Mouse (Mus musculus): Measurements from ENCODE around the gene Fam53b. TPM values are rescaled to one million over a fixed set of nuclear protein-coding genes. Genes with fewer than 3 reads are reported as not detected.

The Fam53b gene
- polyA plus RNA-seq, 1 experiment from 2014 or later = 13.6 TPM

DNA sequence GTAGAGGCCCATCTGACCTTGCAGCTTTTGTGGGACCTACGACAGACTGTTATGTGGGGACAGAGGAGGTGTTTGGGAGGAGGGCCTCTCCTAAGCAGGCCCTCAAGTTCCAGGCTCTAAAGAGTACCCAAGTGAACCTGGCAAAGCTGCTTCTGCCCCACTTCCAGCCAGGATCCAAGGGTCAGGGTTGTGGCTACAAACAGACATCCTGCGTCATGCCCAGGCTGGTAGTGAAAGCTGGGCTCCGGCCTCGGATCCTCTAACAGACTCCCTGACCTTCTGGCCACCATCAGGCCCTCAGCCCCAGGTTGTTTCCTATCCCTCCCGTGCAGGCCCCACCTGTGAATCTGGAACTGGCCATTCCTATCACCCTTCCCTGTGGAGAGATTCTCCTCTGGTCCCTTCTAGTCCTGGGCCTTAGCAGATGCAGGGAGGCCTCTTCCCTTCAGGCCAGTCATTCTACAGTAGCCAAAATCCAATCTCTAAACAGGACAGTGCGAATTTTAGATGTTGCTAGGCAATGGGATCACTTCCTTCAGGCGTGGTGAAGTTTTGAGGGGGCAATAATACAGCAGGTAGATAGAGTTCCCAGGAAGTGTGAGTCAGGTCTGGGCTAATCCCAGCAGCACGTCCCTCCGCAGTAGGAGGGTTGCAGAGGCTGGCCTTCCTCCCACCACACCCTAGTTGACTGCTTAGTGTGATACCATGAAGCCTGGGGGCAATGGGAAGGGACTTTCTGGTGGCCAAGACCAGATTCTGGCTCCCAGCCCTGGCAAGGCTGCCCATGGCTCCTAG lies 110.0 kb downstream of the Fam53b start:
- Histone ChIP-seq H3K9ac (ENCODE audit: low read depth, low read length) (no peak overlapping the region), H3K36me3 (ENCODE audit: control insufficient read depth, insufficient read depth, low read length) (no peaks in the 10 kb centered on the region), H3K4me2 (ENCODE audit: low read length) (no peak overlapping the region), H3K27ac (ENCODE audit: low read length) (no peak overlapping the region), H3K4me3 (ENCODE audit: low read depth, low read length) (no peak overlapping the region), H3K9me3 (replicated peaks; ENCODE audit: control insufficient read depth, low read length, poor library complexity, severe bottlenecking) (no peaks in the 10 kb centered on the region), H3K27me3 (ENCODE audit: control insufficient read depth, insufficient read depth, low read depth, low read length) (no peaks in the 10 kb centered on the region), H3K4me1 (ENCODE audit: control insufficient read depth, insufficient read depth, low read length) (no peaks in the 10 kb centered on the region)
- ATAC-seq = no peak
- whole genome bisulfite sequencing = 83% methylated on average over 9 of the region's 9 CpGs

DNA sequence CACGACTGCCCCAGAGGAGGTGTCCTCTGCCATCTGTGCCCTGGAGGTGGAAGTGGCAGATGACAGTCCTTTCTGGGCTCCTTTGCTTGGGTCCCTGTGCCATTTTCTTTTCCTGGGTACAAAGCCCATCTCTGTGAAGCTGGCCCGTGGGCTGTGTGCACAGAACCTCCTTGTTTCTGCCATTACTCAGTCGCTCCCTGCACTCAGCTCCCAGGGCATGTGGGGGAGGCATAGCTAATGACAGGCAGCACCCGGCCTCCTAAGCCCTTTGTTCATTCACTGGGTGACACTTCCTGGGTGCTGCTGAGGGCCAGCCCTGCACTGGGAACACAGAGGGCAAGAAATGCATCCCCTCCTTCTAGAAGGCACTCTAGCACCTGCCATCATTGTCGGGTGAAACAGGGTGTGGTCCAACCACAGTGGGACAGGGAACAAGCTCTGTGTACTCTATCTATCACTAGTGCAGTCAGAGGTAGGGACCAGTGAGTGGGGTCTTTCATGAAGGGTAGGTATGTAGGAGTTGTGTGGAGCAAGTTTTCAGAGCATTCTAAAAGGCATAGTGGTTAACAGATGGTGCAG lies 111.1 kb downstream of the Fam53b start:
- Histone ChIP-seq H3K27me3 (ENCODE audit: control insufficient read depth, insufficient read depth, low read depth, low read length) (no peaks in the 10 kb centered on the region), H3K36me3 (ENCODE audit: control insufficient read depth, insufficient read depth, low read length) (no peaks in the 10 kb centered on the region), H3K4me3 (ENCODE audit: low read depth, low read length) (no peak overlapping the region), H3K9ac (ENCODE audit: low read depth, low read length) (no peak overlapping the region), H3K4me1 (ENCODE audit: control insufficient read depth, insufficient read depth, low read length) (no peaks in the 10 kb centered on the region), H3K4me2 (ENCODE audit: low read length) (no peak overlapping the region), H3K27ac (ENCODE audit: low read length) (no peak overlapping the region), H3K9me3 (replicated peaks; ENCODE audit: control insufficient read depth, low read length, poor library complexity, severe bottlenecking) (no peaks in the 10 kb centered on the region)
- ATAC-seq = no peak
- 85% methylated on average over 5 of the region's 5 CpGs for WGBS

DNA sequence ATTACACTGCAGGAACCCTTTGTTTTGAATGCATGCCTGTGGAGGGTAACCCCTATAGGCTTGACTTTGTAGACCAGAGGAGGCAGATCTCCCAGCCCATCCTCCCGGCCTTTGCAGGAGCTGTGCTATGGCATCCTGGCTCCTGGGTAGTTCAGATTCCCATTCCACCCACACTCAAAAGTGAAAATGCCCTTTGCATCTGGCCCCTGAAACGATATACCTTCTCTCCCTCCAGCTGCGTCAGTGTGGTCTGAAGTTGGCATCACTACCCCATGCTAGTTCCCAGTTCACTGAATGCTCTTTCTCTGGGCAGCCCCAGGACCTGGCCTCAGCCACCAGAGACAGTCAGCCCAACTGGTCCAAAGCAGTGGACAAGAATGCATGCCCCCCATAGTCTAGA lies 111.7 kb downstream of the Fam53b start:
- no peak for ATAC-seq
- Histone ChIP-seq H3K9ac (ENCODE audit: low read depth, low read length) (no peak overlapping the region), H3K4me2 (ENCODE audit: low read length) (no peak overlapping the region), H3K4me1 (ENCODE audit: control insufficient read depth, insufficient read depth, low read length) (no peaks in the 10 kb centered on the region), H3K27me3 (ENCODE audit: control insufficient read depth, insufficient read depth, low read depth, low read length) (no peaks in the 10 kb centered on the region), H3K4me3 (ENCODE audit: low read depth, low read length) (no peak overlapping the region), H3K36me3 (ENCODE audit: control insufficient read depth, insufficient read depth, low read length) (no peaks in the 10 kb centered on the region), H3K27ac (ENCODE audit: low read length) (no peak overlapping the region), H3K9me3 (replicated peaks; ENCODE audit: control insufficient read depth, low read length, poor library complexity, severe bottlenecking) (no peaks in the 10 kb centered on the region)
- WGBS = 88% methylated on average over 3 of the region's 3 CpGs

DNA sequence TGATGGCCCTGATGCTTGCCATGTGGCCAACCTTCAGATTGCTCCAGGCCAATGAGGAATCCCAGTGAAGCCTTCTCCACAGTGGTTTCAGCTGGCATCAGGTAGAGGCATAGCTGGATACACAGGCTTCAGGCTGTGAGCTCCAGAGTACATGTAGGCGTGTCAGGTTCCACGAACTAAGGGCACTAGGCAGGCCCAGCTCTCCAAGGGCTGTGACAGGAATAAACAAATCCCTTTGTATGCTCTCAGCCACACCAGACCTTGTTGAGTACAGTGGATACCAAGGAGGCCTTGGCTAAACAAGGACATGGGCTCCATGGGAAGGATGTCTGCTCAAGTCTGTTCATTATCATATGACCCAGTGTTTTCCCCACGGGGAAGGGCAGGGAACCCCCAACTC lies 112.3 kb downstream of the Fam53b start:
- Histone ChIP-seq H3K9ac (ENCODE audit: low read depth, low read length) (no peak overlapping the region), H3K27ac (ENCODE audit: low read length) (no peak overlapping the region), H3K4me1 (ENCODE audit: control insufficient read depth, insufficient read depth, low read length) (no peaks in the 10 kb centered on the region), H3K9me3 (replicated peaks; ENCODE audit: control insufficient read depth, low read length, poor library complexity, severe bottlenecking) (no peaks in the 10 kb centered on the region), H3K27me3 (ENCODE audit: control insufficient read depth, insufficient read depth, low read depth, low read length) (no peaks in the 10 kb centered on the region), H3K4me3 (ENCODE audit: low read depth, low read length) (no peak overlapping the region), H3K4me2 (ENCODE audit: low read length) (no peak overlapping the region), H3K36me3 (ENCODE audit: control insufficient read depth, insufficient read depth, low read length) (no peaks in the 10 kb centered on the region)
- WGBS = 91% methylated on average over 3 of the region's 3 CpGs
- ATAC-seq = no peak

DNA sequence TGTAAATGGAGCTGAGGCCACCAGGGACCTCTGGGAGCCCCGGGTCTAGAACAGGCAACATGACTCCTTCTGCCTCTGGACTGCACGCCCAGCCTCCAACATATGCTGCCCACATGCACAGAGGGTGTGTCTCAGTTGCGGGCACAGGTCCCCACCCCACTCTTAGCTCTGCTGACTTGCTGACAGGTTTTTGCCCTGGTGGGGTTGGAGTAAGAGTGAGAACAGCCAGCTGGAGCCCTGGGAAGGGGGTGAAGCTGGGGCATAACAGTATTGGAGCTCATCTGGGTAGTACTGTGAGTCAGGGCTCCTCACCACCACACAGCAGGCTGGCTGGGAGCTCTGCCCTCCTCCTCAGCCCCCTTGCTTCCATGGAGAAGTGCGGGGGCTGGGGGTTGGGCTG lies 113.6 kb downstream of the Fam53b start:
- H3K4me2 ChIP-seq (ENCODE audit: low read length) = no peak overlapping the region
- WGBS = 90% methylated on average over 4 of the region's 4 CpGs
- no peak for ATAC-seq
- H3K27ac ChIP-seq (ENCODE audit: low read length) = no peak overlapping the region
- no peak overlapping the region for H3K9ac ChIP-seq (ENCODE audit: low read depth, low read length)
- H3K27me3 ChIP-seq (ENCODE audit: control insufficient read depth, insufficient read depth, low read depth, low read length) = no peaks in the 10 kb centered on the region
- H3K4me3 ChIP-seq (ENCODE audit: low read depth, low read length) = no peak overlapping the region
- no peaks in the 10 kb centered on the region for H3K4me1 ChIP-seq (ENCODE audit: control insufficient read depth, insufficient read depth, low read length)
- H3K9me3 ChIP-seq (replicated peaks; ENCODE audit: control insufficient read depth, low read length, poor library complexity, severe bottlenecking) = no peaks in the 10 kb centered on the region
- H3K36me3 ChIP-seq (ENCODE audit: control insufficient read depth, insufficient read depth, low read length) = no peaks in the 10 kb centered on the region

DNA sequence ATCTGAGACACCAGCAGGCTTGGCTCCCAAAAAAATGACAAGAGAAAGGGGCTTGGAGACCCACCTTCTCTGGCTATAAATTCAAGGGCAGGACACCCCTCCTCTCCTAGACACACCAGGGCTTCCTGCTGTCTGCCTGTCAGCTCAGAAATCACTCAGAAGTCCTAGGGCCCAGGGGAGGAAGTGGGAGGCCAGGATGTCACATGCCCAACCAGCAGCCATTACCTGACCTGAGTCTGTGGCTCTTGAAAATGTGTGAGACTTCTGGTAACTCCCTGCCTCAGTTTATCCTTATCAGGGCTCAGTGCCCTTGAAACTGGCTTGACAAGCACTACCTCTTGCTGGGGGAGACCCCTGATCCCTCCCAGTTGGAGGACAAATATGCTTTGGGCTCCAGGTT lies 114.0 kb downstream of the Fam53b start:
- no peak for ATAC-seq

DNA sequence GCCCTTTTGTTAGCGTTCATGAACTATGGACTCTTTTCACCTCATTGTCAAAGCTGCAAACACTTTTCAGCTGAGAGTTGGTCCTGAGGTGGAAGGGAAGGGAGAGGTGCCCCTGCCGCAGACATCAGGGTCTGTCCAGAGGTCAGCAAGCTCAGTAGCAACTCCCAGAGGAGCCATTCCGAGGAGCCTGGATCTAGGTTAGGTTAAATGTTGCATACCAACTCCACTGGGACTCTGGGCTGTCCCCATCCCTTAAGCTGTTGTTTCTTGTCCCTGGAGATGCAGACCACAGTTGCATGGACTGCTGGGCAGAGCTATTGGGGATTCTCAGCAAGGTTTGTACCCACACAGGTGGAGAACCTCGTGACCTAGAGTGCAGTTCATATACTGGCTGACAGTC lies 114.5 kb downstream of the Fam53b start:
- H3K4me1 ChIP-seq (ENCODE audit: control insufficient read depth, insufficient read depth, low read length) = no peaks in the 10 kb centered on the region
- H3K4me2 ChIP-seq (ENCODE audit: low read length) = no peak overlapping the region
- H3K4me3 ChIP-seq (ENCODE audit: low read depth, low read length) = no peak overlapping the region
- H3K36me3 ChIP-seq (ENCODE audit: control insufficient read depth, insufficient read depth, low read length) = no peaks in the 10 kb centered on the region
- H3K9ac ChIP-seq (ENCODE audit: low read depth, low read length) = no peak overlapping the region
- no peak overlapping the region for H3K27ac ChIP-seq (ENCODE audit: low read length)
- no peak for ATAC-seq
- no peaks in the 10 kb centered on the region for H3K9me3 ChIP-seq (replicated peaks; ENCODE audit: control insufficient read depth, low read length, poor library complexity, severe bottlenecking)
- WGBS = 79% methylated on average over 4 of the region's 4 CpGs
- no peaks in the 10 kb centered on the region for H3K27me3 ChIP-seq (ENCODE audit: control insufficient read depth, insufficient read depth, low read depth, low read length)

More for the DNA sequence above, 114.0 kb downstream of the Fam53b start:
- H3K27ac ChIP-seq (ENCODE audit: low read length) = no peak overlapping the region
- no peaks in the 10 kb centered on the region for H3K4me1 ChIP-seq (ENCODE audit: control insufficient read depth, insufficient read depth, low read length)
- H3K27me3 ChIP-seq (ENCODE audit: control insufficient read depth, insufficient read depth, low read depth, low read length) = no peaks in the 10 kb centered on the region
- H3K9me3 ChIP-seq (replicated peaks; ENCODE audit: control insufficient read depth, low read length, poor library complexity, severe bottlenecking) = no peaks in the 10 kb centered on the region
- no peak overlapping the region for H3K9ac ChIP-seq (ENCODE audit: low read depth, low read length)
- H3K4me3 ChIP-seq (ENCODE audit: low read depth, low read length) = no peak overlapping the region
- no peaks in the 10 kb centered on the region for H3K36me3 ChIP-seq (ENCODE audit: control insufficient read depth, insufficient read depth, low read length)
- no peak overlapping the region for H3K4me2 ChIP-seq (ENCODE audit: low read length)

DNA sequence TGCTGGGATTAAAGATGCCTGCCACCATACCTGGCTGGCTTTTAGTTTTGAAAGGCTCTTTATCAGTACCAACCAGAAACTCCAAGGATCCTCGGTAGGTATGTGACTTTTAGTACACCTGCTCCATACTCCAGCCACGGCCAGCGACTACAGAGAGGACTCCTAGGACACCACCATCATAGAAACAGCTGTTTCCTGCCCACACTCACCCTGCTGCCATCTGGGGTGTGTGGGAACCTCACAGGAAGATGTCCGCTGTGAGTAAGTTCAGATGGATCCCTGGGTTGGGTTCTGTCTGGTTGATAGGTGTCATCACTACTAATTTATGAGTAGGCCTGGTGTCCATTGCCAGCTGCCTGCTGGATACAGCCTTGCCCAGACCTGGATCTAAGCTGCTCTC lies 114.9 kb downstream of the Fam53b start:
- Histone ChIP-seq H3K9me3 (replicated peaks; ENCODE audit: control insufficient read depth, low read length, poor library complexity, severe bottlenecking) (no peaks in the 10 kb centered on the region), H3K4me3 (ENCODE audit: low read depth, low read length) (no peak overlapping the region), H3K27me3 (ENCODE audit: control insufficient read depth, insufficient read depth, low read depth, low read length) (no peaks in the 10 kb centered on the region), H3K27ac (ENCODE audit: low read length) (no peak overlapping the region), H3K4me1 (ENCODE audit: control insufficient read depth, insufficient read depth, low read length) (no peaks in the 10 kb centered on the region), H3K4me2 (ENCODE audit: low read length) (no peak overlapping the region), H3K9ac (ENCODE audit: low read depth, low read length) (no peak overlapping the region), H3K36me3 (ENCODE audit: control insufficient read depth, insufficient read depth, low read length) (no peaks in the 10 kb centered on the region)
- ATAC-seq = no peak
- 91% methylated on average over 4 of the region's 4 CpGs for WGBS

DNA sequence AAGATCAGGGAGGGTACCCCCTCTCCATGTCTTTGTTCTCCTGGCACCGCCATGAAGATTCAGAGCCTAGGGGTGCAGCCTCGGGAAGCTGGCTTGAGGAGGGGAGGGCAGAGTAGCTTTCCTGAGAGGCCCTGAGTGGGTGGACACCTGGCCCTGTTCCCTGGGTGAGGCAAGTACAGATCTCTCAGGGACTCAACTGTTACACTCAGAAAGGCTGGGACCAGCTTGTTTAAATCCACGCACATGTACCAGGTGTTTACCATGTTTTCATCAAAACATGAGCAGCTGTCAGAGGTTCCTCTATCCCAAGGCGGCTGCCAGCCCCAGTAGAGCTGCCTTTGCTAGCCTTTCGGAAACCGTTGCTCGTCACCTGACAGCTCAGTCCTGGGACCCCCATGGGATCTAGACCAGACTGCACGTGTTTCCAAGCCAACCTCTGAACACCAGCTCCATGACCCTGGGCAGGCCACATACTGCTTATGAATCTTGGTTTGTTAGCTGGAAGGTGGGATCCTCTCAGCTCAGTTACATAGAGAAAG lies 116.4 kb downstream of the Fam53b start:
- ATAC-seq = no peak
- no peaks in the 10 kb centered on the region for H3K27me3 ChIP-seq (ENCODE audit: control insufficient read depth, insufficient read depth, low read depth, low read length)
- H3K27ac ChIP-seq (ENCODE audit: low read length) = no peak overlapping the region
- no peaks in the 10 kb centered on the region for H3K9me3 ChIP-seq (replicated peaks; ENCODE audit: control insufficient read depth, low read length, poor library complexity, severe bottlenecking)
- H3K36me3 ChIP-seq (ENCODE audit: control insufficient read depth, insufficient read depth, low read length) = no peaks in the 10 kb centered on the region
- WGBS = 78% methylated on average over 8 of the region's 8 CpGs
- no peak overlapping the region for H3K4me3 ChIP-seq (ENCODE audit: low read depth, low read length)
- no peak overlapping the region for H3K4me2 ChIP-seq (ENCODE audit: low read length)
- H3K4me1 ChIP-seq (ENCODE audit: control insufficient read depth, insufficient read depth, low read length) = no peaks in the 10 kb centered on the region
- H3K9ac ChIP-seq (ENCODE audit: low read depth, low read length) = no peak overlapping the region

Data from midbrain, embryonic 16.5 days (tissue).